Comparison of ENCODE assay signal across 18 mouse cellular contexts in genomic region chr3:60483305-60483704, GRCm38 (mm10). TPM values are rescaled to one million over a fixed set of nuclear protein-coding genes. Genes with fewer than 3 reads are reported as not detected.
DNase-seq lines count a peak whose midpoint lies in the region; ATAC-seq and TF ChIP-seq lines count a peak whose summit lies in the region.
"Had no signal": no experiment of that assay in that cellular context is flagged by ENCODE, and none has a peak within 500 bp of the region (broad histone marks: within the 10 kb centered on the region; RNA-seq: fewer than 3 reads in every experiment).

No protein-coding gene starts in this region.

- peak overlapping the region; percentile 30 for H3K4me3 ChIP-seq in megakaryocyte, embryonic 14.5 days (replicated peaks)
- no peak overlapping the region for H3K4me3 ChIP-seq in liver, embryonic 14.5 days (ENCODE audit: insufficient read depth in 1 of 2, low read depth in 2 of 2, low read length in 2 of 2)
- no peak overlapping the region for H3K4me3 ChIP-seq in forebrain, embryonic 16.5 days (replicated peaks; ENCODE audit: low read length)
- H3K4me3 ChIP-seq: embryonic facial prominence, embryonic 10.5 days; forebrain, embryonic 13.5 days; heart, embryonic 15.5 days had no signal

- H3K4me2 ChIP-seq in liver, embryonic 14.5 days (ENCODE audit: low read depth) = no peak overlapping the region
- H3K4me2 ChIP-seq in forebrain, embryonic 16.5 days (ENCODE audit: low read length) = no peak overlapping the region
- H3K4me2 ChIP-seq: forebrain, embryonic 13.5 days; heart, embryonic 11.5 days; heart, embryonic 15.5 days; hindbrain, embryonic 14.5 days had no signal

- H3K27me3 ChIP-seq in megakaryocyte, embryonic 14.5 days (replicated peaks) = no peaks in the 10 kb centered on the region
- H3K27me3 ChIP-seq in liver, embryonic 14.5 days (ENCODE audit: control insufficient read depth, insufficient read depth, low read length) = no peaks in the 10 kb centered on the region
- H3K27me3 ChIP-seq in forebrain, embryonic 16.5 days (replicated peaks; ENCODE audit: control insufficient read depth, insufficient read depth, low read length) = no peaks in the 10 kb centered on the region
- H3K27me3 ChIP-seq: forebrain, embryonic 13.5 days; heart, embryonic 15.5 days had no signal

- intact Hi-C loops in left cerebral cortex, postnatal 10 days (cut with DNase I) = loop anchor here (10.0 kb wide), 1 partner anchor 231 kb away; no protein-coding TSS in a partner anchor

- no peaks in the 10 kb centered on the region for H3K9me3 ChIP-seq in megakaryocyte, embryonic 14.5 days
- no peaks in the 10 kb centered on the region for H3K9me3 ChIP-seq in liver, embryonic 14.5 days (ENCODE audit: control insufficient read depth, low read length)
- H3K9me3 ChIP-seq in forebrain, embryonic 16.5 days (ENCODE audit: control insufficient read depth, low read length) = no peaks in the 10 kb centered on the region
- H3K9me3 ChIP-seq: embryonic facial prominence, embryonic 10.5 days; forebrain, embryonic 13.5 days; heart, embryonic 15.5 days had no signal

- no peak for TF ChIP-seq EP300 in liver, embryonic 14.5 days (IDR thresholded peaks at IDR 0.05; ENCODE audit: low read depth)

- no peak overlapping the region for H3K27ac ChIP-seq in liver, embryonic 14.5 days
- no peak overlapping the region for H3K27ac ChIP-seq in forebrain, embryonic 16.5 days (ENCODE audit: low read length)
- H3K27ac ChIP-seq: embryonic facial prominence, embryonic 10.5 days; forebrain, embryonic 13.5 days; heart, embryonic 15.5 days; hindbrain, embryonic 14.5 days had no signal

- H3K36me3 ChIP-seq in megakaryocyte, embryonic 14.5 days (replicated peaks; ENCODE audit: low read length) = peaks cover 48% of the 10 kb centered on the region
- no peaks in the 10 kb centered on the region for H3K36me3 ChIP-seq in liver, embryonic 14.5 days (replicated peaks; ENCODE audit: control insufficient read depth, insufficient read depth, low read depth)
- no peaks in the 10 kb centered on the region for H3K36me3 ChIP-seq in forebrain, embryonic 16.5 days (ENCODE audit: control insufficient read depth, insufficient read depth)
- H3K36me3 ChIP-seq: embryonic facial prominence, embryonic 10.5 days; heart, embryonic 15.5 days had no signal

- no peak for DNase-seq in liver, embryonic 14.5 days (ENCODE audit: low read depth in 3 of 3, low spot score in 3 of 3)
- DNase-seq in left cerebral cortex, postnatal 10 days (ENCODE audit: extremely low spot score in 1 of 2, low spot score in 2 of 2) = no peak
- DNase-seq: adrenal gland, adult 8-10 months; adrenal gland, postnatal 36 days; cerebellum, adult 2 months; cerebellum, postnatal 10 days; gastrocnemius, postnatal 10 days; heart, adult 18-20 months; heart, postnatal 14 days had no signal

- ATAC-seq in megakaryocyte, adult 5-6 weeks (ENCODE audit: poor library complexity, severe bottlenecking) = no peak
- ATAC-seq in liver, embryonic 14.5 days (ENCODE audit: insufficient read depth) = peak; percentile 63; the same call in 1 of the 2 replicates
- peak; percentile 70 for ATAC-seq in megakaryocyte-erythroid progenitor cell, adult 5-6 weeks (replicated peaks; ENCODE audit: low FRiP score, low TSS enrichment, poor library complexity, severe bottlenecking)
- ATAC-seq in forebrain, embryonic 16.5 days = no peak
- ATAC-seq: forebrain, embryonic 13.5 days had no signal

- TF ChIP-seq CTCF in liver, embryonic 14.5 days (IDR thresholded peaks at IDR 0.05; ENCODE audit: low read depth) = no peak

- H3K9ac ChIP-seq in liver, embryonic 14.5 days (replicated peaks) = no peak overlapping the region
- H3K9ac ChIP-seq in forebrain, embryonic 16.5 days (replicated peaks; ENCODE audit: low read depth, low read length) = no peak overlapping the region
- H3K9ac ChIP-seq: forebrain, embryonic 13.5 days; heart, embryonic 15.5 days; hindbrain, embryonic 14.5 days had no signal

- peaks cover 91% of the 10 kb centered on the region for H3K4me1 ChIP-seq in megakaryocyte, embryonic 14.5 days
- peaks cover 14 to 24% of the 10 kb centered on the region in 2 experiments; a peak in 3 of 4 replicates for H3K4me1 ChIP-seq in liver, embryonic 14.5 days (replicated peaks; ENCODE audit: control insufficient read depth in 2 of 2, insufficient read depth in 2 of 2, low read length in 1 of 2)
- H3K4me1 ChIP-seq in forebrain, embryonic 16.5 days (replicated peaks; ENCODE audit: control insufficient read depth, insufficient read depth, low read length) = no peaks in the 10 kb centered on the region
- H3K4me1 ChIP-seq: embryonic facial prominence, embryonic 10.5 days; forebrain, embryonic 13.5 days; heart, embryonic 15.5 days had no signal

RNA-seq across cellular contexts. Expression of gene Mbnl1, which starts 10.7 kb away (rescaled TPM):
- polyA plus RNA-seq in megakaryocyte, embryonic 14.5 days (2012; ENCODE audit: insufficient read depth, low replicate concordance) = 20.3 and 35.3 TPM in 2 replicates
- total RNA-seq in megakaryocyte, adult 5-6 weeks (2015) = 716 and 772 TPM in 2 replicates
- 1,073 and 1,122 TPM in 2 replicates for total RNA-seq in megakaryocyte, adult 5-6 weeks (2017)
- 30.2 and 32.9 TPM in 2 replicates for polyA plus RNA-seq in liver, embryonic 14.5 days (2012; rRNA removed)
- 128 and 149 TPM in 2 replicates for polyA plus RNA-seq in liver, embryonic 14.5 days (2014; fragmentation: Nextera tagmentation; extraction: Ambion mirVana)
- total RNA-seq in megakaryocyte-erythroid progenitor cell, adult 5-6 weeks (2014; fragmentation: Nextera tagmentation) = 524 and 588 TPM in 2 replicates
- total RNA-seq in megakaryocyte-erythroid progenitor cell, adult 5-6 weeks (2017) = 726 and 751 TPM in 2 replicates
- polyA plus RNA-seq in forebrain, embryonic 16.5 days (2015; fragmentation: Nextera tagmentation; extraction: Ambion mirVana) = 47.0 and 52.0 TPM in 2 replicates
- total RNA-seq in left cerebral cortex, postnatal 10 days (2021) = 10 to 100 TPM; 86.1 to 96.2 TPM

Comparison
In these comparisons a context has a peak if more than half of its experiments do, and no peak if none do; other contexts are left out.
1. ATAC-seq: peak in liver, embryonic 14.5 days (single experiment) and megakaryocyte-erythroid progenitor cell, adult 5-6 weeks (single experiment); none in megakaryocyte, adult 5-6 weeks (single experiment) and forebrain, embryonic 16.5 days (single experiment).
2. RNA of gene Mbnl1, which starts 10.7 kb away (total RNA-seq): 716 to 1,122 TPM in megakaryocyte, adult 5-6 weeks and 524 to 751 TPM in megakaryocyte-erythroid progenitor cell, adult 5-6 weeks; 86.1 to 96.2 TPM in left cerebral cortex, postnatal 10 days; every median in the first group is over 4 times any median in the second.